Mouse (Mus musculus) E14TG2a.4 (cell line): Measurements from ENCODE around the gene Rad54l2.

Source experiments
- CTCF ChIP-seq: conservative IDR thresholded peaks from 2 replicates; pipeline ENCODE4 v1.5.1; 2014; ENCODE audit warnings: low read length
- POU5F1 ChIP-seq: IDR thresholded peaks from 2 replicates; pipeline ENCODE4 v1.6.1; 2014; ENCODE audit warnings: low read length, borderline replicate concordance

DNA sequence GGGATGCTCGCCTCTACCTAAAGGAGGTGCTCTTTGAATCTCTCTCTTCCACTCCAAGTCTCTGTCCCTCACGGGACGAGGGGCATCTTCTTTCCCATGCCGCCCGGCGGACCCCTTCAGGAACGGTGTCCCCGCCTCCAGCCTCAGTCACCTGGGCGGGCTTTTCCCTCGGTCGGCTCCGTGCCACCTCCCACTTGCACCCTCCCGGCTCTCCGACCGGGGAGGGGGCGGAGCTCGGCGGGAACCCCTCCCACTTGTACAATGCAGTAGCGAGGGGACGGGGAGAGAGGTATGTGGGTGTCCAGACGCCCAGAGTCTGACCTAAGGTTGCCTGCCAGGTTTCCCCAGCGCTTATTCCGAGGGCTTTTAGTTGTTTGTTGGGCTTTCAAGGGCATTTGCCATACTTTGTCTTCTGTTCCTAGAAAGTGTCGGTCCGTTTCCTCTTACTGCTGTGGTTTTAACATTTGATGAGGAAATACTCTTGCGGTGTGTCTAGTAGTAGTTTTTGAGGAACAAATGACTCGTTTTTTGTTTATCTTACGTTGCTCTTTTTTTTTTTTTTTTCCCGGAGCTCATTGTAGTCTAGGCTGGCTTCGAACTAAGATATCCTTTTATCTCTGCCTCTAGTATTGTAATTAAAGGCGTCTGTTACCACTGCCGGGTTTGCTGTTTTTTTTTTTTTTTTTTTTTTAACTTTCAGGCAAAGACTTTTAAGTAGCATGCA, 33.5 kb upstream of the Rad54l2 start:
- TF ChIP-seq CTCF (no peak), POU5F1 (no peak)
